Mouse (Mus musculus) embryo, embryonic 9.5 days (tissue): Measurements from ENCODE around the gene Cd6.

ENCODE experiments used
- DNase-seq: peaks from one replicate; pipeline ENCODE4 v3.0.0-alpha.2; 2017; ENCODE audit errors: extremely low spot score

Gene Cd6

DNA sequence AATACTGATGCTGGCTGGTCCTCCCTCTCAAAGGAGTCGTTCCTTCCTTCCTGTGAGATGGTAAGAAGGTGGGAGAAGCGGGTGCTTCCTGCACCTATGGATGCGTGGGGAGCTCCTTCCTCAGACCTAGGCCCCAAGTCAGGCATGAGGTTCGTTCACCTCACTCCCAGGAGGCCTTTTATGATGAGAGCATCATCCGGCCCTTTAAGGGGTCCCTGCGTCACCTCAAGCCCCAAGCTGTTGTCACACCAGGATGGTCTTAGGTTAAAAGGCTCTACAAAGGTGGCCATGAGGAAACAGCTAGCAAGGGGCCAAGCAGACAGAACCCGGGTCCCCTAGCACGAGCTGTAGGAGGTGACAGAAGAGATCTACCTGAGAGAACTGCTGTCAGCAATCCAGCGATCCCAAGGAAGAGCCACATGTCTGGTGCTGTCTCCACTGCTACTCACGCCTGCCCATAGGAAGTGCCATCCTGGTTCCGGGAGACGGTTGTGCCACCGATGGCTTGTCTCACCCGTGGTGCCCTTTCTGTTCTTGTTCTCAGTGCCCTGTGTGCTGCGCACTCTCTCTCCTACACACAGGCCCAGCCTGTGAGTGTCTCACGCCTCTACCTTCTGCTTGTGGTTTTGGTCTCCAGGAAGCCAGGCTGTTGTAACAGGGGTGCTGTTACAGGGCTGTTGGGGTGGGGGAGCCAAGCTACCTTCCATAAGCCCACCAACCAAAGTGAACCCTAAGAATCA is at the start of gene Cd6:
TSS of gene Cd6 (minus strand) at position 623 of the 740 bp plus-strand sequence.
- no peak for DNase-seq

DNA sequence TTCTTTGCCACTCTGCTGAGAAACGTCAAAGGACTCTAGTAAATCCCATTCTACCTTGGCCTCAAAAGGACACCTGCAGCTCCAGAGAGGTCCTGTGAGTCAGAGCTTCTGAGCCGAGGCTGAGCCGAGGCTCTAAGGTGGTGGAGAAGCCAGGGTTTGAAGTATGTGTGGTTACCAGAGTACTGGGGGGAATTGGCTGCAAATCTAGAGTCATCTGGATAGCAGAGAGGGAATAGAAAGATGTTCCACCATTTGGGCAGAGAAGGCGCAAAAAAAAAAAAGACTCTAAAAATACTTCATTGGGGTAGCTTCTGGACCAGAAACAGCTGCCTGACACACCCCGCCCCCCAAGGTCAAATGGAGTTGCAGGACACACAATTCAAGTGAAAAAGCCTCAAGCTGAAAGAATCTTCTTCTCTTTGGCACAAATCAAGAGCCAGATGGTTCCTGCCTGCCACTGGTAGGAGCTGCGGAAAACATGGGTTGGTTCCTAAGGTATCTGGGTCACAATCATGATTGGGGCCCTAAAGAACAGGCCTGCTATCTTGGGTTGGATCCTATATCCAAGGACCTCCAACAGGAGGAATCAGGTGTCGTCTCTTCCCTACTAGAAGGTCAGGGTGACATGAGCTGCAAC is 48.5 kb upstream of the Cd6 start:
- no peak for DNase-seq

DNA sequence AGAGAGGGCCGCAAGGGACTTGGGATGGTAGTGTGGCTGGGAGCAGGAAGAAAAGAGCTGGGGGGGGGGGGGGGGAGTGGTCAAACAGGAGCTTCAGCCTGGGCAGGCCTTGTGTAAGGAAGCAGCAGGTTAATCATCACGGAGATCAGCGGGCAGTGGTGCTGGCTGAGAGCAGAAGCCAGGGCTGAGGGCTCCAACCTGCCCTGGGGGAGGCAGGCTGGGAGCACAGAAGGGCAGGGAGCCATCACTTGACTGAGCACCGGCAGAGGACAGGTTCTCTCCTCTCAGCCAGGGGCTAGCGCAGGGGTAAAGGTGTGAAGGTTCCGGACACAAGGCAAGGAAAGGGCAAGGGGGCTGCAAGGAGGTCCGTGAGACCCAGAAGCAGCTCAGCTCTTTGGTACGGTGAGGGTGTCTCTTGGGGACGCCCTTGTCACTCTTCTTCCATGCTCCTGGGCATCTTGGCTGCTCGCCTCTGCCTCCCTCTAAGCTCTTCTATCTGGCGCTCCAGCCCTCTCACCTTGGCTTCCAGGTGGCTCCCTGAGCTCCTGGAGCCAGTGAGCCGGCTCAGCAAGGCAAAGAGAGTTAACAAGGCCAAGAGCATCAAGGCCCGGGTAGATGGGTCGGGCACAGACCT is 41.6 kb upstream of the Cd6 start:
- no peak for DNase-seq

DNA sequence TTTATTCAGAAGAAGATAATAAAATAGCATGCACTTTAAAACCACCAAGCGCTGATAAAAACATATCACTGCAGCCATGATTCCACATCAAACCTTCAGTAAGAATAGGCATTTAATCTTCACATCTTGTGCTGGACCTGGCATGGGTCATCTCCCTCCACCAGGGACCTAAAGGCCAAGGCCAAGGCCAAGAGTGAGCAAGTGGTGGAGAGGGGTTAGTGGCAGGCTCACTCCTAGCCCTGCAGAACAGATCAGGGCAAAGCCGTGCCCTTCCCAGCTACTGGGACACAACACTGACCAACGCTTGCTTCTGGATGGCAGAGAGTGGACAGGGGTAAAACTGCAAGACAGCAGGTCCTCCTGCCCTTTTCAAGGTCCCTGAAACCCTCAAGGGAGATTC is 40.8 kb upstream of the Cd6 start:
- no peak for DNase-seq

DNA sequence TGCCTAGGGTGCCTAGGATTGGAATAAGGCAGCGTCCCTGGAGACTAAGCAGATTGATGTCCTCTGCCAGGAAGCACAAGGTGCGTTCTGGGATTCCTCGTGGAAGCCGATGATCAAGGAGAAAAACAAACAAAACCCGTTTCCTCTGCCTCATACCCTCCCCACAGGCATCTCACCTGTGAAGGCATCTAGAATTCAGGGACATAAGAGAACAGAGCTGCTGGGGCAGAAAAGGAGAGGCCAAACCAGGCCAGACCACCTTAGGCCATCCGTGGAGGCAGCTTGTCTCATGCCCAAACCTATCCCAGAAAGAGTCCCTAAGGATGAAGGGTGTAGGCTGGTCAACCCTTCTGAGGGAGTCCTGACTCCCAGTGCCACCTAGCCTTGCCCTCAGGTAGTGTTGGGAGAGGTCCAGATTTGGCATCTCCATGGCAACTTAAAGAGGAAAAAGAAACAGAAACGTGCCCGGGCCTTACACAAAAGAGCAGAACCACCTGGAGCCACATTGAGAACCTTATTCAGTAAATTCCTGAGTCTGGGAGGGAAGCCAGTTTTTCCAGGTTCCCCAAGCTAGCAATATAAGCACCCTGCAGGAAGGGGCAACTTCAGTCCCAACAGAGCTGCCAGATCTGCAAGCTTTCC is 40.1 kb upstream of the Cd6 start, which contains the start of gene Tmem132a:
TSS of gene Tmem132a (minus strand) at position 55 of the 642 bp plus-strand sequence.
- no peak for DNase-seq

DNA sequence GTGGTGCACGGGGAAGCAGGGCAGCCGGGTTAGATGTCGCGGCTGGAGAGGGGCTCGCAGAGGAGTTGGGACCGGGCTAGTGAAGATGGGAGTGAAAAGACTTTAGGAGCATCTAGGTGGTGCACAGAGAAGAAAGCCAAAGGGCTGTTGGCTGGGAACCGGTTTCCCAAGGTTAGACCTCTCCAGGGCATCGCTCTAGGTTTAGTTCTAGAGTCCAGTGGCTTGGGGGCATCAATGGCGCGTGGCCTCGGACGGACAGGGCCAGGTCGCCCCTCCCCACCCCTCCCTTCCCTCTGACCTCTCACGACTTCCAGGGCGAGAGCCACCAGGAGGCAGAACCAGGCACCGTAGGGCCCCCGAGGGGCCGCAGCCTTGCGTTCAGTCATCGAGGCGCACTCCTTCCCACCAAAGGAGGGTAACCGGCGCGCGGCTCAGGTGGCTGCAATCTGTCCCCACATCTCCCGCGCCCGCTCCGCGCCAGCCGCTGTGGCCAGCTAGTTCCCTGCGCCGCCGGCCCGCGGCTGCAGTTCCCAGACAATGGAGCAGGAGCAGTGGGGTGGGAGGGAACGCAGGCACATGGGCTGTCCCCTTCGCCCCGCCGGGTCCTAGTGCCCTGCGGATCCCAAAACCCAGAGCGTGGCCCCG is 39.5 kb upstream of the Cd6 start:
- DNase-seq, result peak; percentile 91

DNA sequence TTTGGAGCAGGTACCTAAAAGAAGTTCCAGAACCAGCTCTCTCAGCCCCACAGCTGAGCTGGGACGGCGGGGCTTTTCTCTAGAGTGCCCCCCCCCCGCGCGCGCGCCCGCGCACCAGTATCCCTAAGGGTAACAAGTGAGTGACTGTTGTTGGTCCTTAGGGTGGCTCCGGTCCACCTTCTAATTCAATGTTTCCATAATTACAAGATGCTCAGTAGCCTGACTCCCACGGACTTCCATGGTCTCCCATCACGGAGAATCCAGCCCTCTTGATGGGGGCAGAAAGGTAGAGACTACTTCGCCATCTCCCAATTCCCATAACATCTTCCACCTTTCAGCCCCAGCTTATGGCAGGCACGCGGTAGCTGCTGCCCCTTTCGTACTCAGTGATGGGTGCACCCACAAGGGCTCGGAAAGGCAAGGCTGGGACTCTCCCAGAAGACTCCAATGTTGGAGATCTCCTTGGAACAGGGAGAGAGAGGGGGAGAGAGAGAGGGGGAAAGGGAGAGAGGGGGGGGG is 38.8 kb upstream of the Cd6 start:
- peak; percentile 35 for DNase-seq

DNA sequence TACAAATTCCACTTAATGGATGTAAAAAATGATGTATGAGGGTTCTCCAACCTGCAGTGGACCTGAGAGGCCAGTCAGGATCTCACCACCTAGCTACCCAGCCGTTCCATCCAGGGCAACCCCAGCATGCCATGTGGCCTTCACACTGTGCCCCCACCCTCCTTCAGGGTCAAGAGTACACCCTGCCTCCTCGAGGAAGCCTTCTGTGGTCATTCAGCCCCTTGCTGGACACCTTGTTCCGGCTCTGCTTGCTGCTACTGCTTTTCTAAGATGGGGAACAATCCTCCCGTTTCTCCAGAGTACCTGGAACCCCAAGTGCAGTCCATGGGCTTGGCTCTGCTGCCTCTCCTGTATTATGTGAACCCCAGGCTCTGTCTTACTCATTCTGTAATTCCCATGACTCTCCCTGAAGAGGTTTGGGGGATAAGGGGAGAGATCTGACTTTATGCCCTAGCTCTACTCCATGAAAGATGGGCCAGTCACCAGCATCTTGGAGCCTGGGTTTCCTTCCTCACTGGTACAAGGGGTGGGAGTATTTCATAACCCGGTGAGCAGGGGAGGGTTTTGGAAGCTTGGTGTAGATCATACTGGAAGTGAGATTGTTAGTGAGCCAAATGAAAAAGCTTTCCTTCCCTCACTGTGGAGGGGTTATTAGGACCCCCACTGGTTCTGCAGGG is 38.2 kb upstream of the Cd6 start:
- no peak for DNase-seq

DNA sequence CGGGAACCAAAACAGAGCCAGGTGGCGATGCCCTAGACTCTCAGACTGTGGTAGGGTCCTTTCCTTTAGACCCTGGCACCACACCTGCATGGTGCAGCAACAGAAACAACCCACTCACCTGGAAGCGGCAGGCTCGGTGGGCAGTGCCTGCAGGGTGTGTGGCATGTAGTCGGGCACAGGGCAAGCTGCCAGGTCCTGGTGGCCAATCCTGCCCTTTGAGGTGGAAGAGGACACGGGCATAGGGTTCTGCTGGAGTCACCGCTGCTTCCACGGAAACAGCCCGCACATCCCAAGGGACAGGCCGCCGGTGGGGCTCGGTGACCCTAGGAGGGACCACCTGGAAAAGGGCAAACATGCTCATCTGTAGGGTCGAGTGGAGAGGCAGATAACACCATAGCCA is 36.5 kb upstream of the Cd6 start:
- DNase-seq, result no peak

DNA sequence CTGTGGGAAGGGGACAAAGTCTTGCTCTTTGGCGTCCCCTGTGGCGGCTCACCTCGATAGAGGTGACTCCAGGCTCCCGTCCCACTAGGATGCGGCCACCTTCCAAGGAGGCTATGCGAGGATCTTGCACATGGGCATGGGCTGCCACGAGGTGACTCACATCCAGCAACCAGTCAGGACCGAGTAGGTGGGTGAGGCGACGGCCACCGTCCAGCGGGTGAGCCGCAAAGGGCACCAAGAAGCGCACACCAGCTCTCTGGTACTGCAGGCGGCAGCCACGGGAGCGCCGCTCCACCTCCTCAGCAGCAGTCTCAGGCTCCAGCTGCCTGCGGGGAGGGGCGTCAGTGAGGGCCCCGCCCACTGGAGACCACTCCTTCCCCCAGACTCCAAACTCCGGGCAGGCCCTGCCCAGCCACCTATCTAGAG is 30.2 kb upstream of the Cd6 start:
- DNase-seq, result peak; percentile 33

DNA sequence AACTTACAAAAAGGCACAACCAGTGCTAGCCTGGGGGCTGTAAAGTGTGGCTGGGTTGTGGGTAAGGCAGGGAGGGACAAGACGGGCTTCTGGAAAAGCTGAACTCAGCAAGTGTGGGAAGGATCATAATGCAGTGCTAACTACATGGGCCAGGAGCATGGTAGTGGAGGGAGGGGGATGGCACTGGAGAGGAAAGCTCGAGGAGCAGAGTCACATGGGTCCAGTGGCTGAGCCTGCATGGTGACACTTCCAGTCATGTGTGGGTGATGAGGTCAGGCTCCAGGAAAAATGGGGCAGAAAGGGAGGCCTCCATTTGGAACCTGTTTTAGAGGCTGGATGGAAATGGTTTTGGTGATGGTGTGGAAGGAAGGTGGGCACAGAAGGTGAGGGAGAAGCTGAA is 26.7 kb upstream of the Cd6 start:
- no peak for DNase-seq

DNA sequence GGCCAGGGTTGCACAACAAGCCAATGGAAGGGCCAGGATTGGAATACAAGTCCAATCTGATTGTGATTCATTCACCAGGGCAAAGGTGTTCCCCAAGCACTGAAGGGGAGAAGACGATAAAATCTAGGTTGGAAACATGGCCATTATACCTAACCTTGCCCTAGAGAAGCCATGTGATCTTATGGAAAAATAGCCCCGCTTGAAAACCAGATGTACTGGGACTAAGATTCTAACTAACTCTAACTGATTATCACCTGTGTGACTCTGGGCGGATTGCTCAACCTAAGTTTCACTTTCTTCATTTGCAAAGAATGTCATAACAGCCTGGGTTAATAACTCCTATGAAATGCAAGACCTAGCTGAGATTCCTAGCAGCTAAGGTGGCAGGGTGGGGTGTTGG is 25.6 kb upstream of the Cd6 start:
- DNase-seq, result no peak

DNA sequence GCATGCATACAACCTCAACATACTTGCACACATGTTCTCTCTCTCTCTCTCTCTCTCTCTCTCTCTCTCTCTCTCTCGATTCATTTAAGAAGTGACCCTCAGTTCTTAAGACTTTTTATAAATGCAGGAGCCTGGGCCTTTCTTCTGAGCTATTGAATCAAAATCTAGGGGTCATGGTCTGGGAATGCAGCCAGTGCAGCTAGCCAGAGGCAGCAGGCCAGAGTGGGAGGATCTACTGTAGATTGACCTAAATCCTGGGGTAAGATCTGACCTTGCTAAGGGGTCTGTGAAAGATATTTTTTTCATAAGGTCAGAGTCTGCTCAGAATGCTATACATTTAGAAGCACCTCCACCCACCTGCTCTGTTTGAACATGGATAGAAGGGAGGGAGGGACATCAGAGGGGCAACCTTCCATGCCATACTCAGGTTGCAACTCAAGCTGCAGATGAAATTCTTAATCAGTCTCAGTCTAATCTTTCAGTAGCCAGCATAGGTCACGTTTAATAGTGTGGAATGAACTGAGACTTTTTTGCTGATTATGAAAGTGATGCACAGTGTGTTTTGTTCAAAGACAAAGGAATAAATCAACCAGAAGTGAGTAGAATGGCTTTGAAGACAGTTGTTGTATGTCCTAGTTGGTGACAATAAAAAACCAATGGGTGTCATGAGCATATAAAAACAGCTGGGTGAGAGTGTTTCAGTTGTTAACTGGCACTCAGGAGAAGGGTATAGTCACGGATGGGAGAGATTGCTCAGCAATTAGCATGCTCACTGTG is 17.6 kb upstream of the Cd6 start:
- DNase-seq, result no peak

DNA sequence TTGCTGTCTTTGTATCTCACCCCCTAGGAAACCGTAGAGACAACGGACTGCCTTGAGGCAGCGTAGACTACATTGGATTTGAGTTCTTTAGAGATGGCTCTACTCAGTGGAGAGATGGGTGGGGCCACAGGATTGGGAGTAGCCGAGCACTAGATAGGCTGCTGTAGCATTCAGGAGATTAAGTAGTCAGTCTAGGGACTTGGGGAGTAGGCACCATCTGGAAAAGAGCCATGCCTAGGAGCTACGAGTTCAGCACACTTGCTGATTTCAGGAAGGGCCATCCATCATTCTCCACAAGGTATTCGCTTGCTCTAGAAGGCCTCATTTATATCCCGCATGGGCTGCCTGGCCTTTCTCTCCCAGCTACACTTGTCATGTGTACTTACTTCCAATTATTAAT is 16.3 kb upstream of the Cd6 start:
- DNase-seq, result no peak

DNA sequence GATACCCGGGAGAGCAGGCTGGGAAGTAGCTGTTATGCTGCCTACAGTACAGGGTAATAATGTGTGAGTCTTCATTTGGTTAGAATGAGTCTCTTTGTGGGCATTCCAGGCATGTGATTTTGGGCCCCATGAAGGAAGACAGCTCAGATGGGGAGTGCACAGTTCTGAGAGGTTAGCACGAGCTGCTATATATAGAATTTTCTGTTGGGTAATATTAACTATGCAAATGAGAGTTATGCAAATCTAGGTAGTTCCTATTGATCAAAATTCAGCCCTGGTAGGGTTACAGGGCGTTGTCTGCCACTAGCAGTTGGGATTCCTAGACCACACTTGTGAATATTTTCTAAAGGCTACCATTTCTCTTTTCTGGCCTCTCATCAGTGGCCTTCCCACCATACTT is 15.6 kb upstream of the Cd6 start:
- DNase-seq, result no peak

DNA sequence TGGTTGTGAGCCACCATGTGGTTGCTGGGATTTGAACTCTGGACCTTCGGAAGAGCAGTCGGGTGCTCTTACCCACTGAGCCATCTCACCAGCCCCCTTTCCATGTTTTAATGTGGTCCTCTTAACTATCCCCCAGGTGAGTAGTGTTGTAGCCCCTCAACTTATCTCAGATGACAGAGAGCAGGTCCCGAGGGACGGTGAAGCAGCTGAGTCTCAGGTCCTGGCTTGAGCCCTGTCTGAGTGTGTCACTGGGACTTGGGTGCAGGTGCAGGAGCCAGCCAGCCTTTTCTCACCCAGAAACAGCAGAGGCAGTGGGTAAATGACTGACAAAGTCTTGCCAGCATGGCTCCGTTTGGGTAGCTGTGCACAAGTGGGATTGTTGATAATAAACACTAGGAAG is 14.3 kb upstream of the Cd6 start:
- DNase-seq, result no peak

DNA sequence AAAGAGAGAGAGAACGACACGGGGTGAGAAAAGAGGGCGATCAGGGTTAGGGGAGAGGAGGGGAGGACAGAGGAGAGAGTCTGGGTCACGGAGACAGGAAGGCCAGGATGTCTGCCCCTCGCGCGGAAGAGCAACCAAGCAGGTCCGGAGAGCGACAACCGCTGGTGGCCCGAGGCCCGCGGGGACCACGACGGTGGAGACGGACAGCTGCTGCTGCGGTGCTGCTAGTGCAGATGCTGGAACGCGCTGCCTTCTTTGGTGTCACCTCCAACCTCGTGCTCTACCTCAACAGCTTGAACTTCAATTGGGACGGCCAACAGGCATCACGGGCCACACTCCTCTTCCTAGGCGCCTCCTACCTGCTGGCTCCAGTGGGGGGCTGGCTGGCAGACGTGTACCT is 13.1 kb upstream of the Cd6 start:
- no peak for DNase-seq

DNA sequence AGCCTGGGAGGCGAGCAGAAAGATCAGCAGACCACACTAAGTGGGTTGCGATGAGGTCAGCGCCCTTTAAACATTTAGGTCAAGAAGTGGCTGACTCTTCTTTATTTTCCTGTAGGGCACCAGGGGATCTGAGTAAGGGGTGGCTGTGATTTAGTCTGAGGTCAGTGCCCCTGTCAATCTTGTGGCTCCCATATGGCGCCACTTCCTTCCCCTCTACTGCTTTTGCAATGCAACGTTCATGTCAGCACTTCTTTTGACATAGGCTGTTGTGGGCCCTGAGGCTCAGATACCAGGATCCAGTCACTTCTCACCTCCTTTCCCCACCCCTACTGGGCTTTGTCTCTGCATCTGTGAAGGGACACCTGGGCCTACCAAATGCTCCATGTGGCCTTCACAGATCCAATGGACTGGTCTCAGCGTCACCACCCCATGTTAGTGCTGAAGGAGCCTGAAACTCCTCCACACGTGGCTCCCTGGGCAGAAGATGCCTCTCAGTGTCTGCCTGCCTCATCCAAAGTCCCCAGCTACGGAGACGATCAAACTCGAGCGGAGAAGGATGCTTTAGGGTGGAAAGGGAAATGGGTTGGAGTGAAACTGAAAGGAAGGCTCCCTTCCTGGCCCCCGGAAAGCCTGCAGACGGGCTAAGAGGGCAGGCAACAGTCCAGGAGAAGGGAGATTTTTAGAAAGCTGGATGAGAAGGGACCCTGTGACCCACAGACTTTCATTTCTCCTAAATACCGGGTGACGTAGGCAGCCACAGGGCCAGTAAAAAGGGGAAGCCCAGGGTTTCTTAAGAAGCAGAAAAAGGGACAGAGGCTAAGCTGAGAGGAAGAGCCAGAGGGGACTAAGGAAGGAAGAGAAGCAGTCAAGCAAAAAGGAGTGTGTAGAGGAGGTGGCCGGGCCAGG is 12.1 kb upstream of the Cd6 start:
- DNase-seq, result peak; percentile 71
